Mouse (Mus musculus) neural tube, embryonic 12.5 days (tissue): Measurements from ENCODE around the gene Iqschfp. TPM values are rescaled to one million over a fixed set of nuclear protein-coding genes. Genes with fewer than 3 reads are reported as not detected.

Experiments
- ATAC-seq: fragments of 200-750 bp; cut with Nextera tagmentation; 2 replicates; pipeline ENCODE4 v1.8.0; 2017; ENCODE audit warnings: low read depth, mild to moderate bottlenecking, moderate TSS enrichment, moderate library complexity; ENCODE audit not compliant: low FRiP score
- H3K27ac ChIP-seq: fragments of 300-500 bp; sonication (generic); 2 replicates; pipeline ENCODE4 v1.5.1; 2016
- H3K27me3 ChIP-seq: fragments of 300-500 bp; sonication (generic); replicated peaks from 2 replicates; pipeline ENCODE4 v1.6.1; 2016; ENCODE audit warnings: mild to moderate bottlenecking
- H3K36me3 ChIP-seq: fragments of 300-500 bp; sonication (generic); 2 replicates; pipeline ENCODE4 v1.6.1; 2016; ENCODE audit warnings: mild to moderate bottlenecking
- H3K4me1 ChIP-seq: fragments of 300-500 bp; sonication (generic); 2 replicates; pipeline ENCODE4 v1.6.1; 2016
- H3K4me2 ChIP-seq: fragments of 300-500 bp; sonication (generic); replicated peaks from 2 replicates; pipeline ENCODE4 v1.6.1; 2016; ENCODE audit warnings: mild to moderate bottlenecking
- H3K4me3 ChIP-seq: fragments of 300-500 bp; sonication (generic); 2 replicates; pipeline ENCODE4 v1.5.1; 2016
- H3K9ac ChIP-seq: fragments of 300-500 bp; sonication (generic); 2 replicates; pipeline ENCODE4 v1.6.1; 2016; ENCODE audit warnings: mild to moderate bottlenecking
- H3K9me3 ChIP-seq: fragments of 300-500 bp; sonication (generic); 2 replicates; pipeline ENCODE4 v1.6.1; 2016; ENCODE audit warnings: mild to moderate bottlenecking
- WGBS: fragments of 180-500 bp; shearing (Covaris S2); methylation state at CpG from one replicate; pipeline ENCODE4 v1.1.7; 2016; 5-methylcytosine and 5-hydroxymethylcytosine counted together
- polyA plus RNA-seq: library from polyadenylated mRNA; unstranded; fragments of >200 nt; fragmentation: Nextera tagmentation; extraction: Ambion mirVana; gene quantifications from 2 replicates; pipeline ENCODE4 v1.2.1, GENCODE M21; 2016

Iqschfp gene
- polyA plus RNA-seq, 1 experiment from 2014 or later = 1.3 TPM

DNA sequence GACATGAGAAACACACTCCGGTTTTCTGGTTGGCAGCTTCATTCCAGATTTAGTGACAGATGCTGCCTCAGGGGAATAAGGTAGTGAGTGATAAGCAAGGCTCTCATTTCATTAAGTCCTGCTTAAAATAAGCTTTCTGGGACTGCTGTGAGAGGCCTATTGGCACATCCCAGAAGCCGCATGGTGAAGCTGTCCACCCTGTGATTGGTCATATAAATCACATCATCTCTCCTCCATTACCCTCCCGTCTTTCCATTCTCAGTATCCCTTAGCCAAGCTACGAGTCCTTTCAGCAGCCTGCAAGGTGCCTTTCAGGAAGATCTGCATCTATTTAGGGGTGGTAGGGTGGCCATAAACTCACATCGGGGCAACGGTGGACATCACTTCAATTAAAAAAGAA is 458.6 kb downstream of the Iqschfp start:
- no peak overlapping the region for H3K4me3 ChIP-seq
- no peak overlapping the region for H3K27ac ChIP-seq
- H3K9me3 ChIP-seq = no peaks in the 10 kb centered on the region
- no peaks in the 10 kb centered on the region for H3K27me3 ChIP-seq
- WGBS = 57% methylated on average over 6 of the region's 6 CpGs
- H3K4me1 ChIP-seq = no peaks in the 10 kb centered on the region
- H3K4me2 ChIP-seq = no peak overlapping the region
- H3K9ac ChIP-seq = no peak overlapping the region
- H3K36me3 ChIP-seq = no peaks in the 10 kb centered on the region
- no peak for ATAC-seq

GRCm38 (mm10) chr3:68351461-68351860 is 459.4 kb downstream of the Iqschfp start:
- H3K27ac ChIP-seq = no peak overlapping the region
- H3K9ac ChIP-seq = no peak overlapping the region
- H3K36me3 ChIP-seq = no peaks in the 10 kb centered on the region
- no peaks in the 10 kb centered on the region for H3K9me3 ChIP-seq
- no peaks in the 10 kb centered on the region for H3K4me1 ChIP-seq
- no peak overlapping the region for H3K4me2 ChIP-seq
- no peaks in the 10 kb centered on the region for H3K27me3 ChIP-seq
- no peak for ATAC-seq
- H3K4me3 ChIP-seq = no peak overlapping the region
- WGBS = 43% methylated on average over 3 of the region's 3 CpGs

DNA sequence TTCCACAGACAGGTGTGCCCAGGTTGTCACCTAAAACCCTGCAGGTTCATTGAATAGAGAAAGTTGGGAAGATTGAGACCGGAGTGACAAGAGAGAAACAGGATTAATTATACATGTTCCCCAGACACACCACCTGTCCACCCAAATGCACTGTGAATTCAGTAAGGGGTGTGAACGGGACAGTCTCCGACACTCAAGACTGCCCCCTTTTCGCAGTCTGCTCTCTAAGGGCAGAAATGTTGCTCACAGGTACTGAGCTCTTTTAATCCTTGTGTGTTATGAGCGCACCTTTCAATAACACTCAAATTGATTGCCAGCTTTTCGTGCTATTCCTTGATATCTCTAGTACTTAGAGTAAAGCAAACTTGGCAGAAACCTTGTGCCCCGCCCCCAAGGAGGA is 460.9 kb downstream of the Iqschfp start:
- Histone ChIP-seq H3K4me3 (no peak overlapping the region), H3K4me1 (no peaks in the 10 kb centered on the region), H3K4me2 (no peak overlapping the region), H3K9me3 (no peaks in the 10 kb centered on the region), H3K9ac (no peak overlapping the region), H3K36me3 (no peaks in the 10 kb centered on the region), H3K27ac (no peak overlapping the region), H3K27me3 (no peaks in the 10 kb centered on the region)
- WGBS = 90% methylated on average over 7 of the region's 7 CpGs
- ATAC-seq = no peak

GRCm38 (mm10) chr3:68353492-68353891 is 461.5 kb downstream of the Iqschfp start:
- Histone ChIP-seq H3K4me3 (no peak overlapping the region), H3K9ac (no peak overlapping the region), H3K27me3 (no peaks in the 10 kb centered on the region), H3K4me1 (no peaks in the 10 kb centered on the region), H3K27ac (no peak overlapping the region), H3K9me3 (no peaks in the 10 kb centered on the region), H3K4me2 (no peak overlapping the region), H3K36me3 (no peaks in the 10 kb centered on the region)
- ATAC-seq = no peak
- 76% methylated on average over 3 of the region's 3 CpGs for WGBS

DNA sequence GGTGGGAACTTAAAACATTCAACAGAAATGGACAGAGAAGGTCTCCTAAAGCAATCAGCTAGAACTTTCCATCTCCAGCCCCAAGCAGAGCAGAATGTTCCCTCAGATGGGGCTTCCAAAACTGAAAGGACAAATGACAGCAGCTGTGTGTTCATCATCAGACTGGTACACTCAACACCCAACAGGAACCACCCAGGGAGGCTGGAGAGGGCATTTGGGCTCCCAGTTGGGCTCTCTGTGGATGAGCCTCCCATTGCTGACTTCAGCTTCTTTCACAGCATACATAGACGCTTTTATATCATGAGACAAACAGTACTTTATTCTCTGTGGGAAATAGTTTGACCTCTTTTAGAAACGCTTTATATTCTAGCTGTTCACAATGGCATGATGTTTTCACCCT is 464.5 kb downstream of the Iqschfp start:
- no peaks in the 10 kb centered on the region for H3K27me3 ChIP-seq
- H3K36me3 ChIP-seq = no peaks in the 10 kb centered on the region
- H3K27ac ChIP-seq = no peak overlapping the region
- no peaks in the 10 kb centered on the region for H3K9me3 ChIP-seq
- no peaks in the 10 kb centered on the region for H3K4me1 ChIP-seq
- 90% methylated on average over 2 of the region's 2 CpGs for WGBS
- ATAC-seq = no peak
- no peak overlapping the region for H3K9ac ChIP-seq
- no peak overlapping the region for H3K4me2 ChIP-seq
- no peak overlapping the region for H3K4me3 ChIP-seq

DNA sequence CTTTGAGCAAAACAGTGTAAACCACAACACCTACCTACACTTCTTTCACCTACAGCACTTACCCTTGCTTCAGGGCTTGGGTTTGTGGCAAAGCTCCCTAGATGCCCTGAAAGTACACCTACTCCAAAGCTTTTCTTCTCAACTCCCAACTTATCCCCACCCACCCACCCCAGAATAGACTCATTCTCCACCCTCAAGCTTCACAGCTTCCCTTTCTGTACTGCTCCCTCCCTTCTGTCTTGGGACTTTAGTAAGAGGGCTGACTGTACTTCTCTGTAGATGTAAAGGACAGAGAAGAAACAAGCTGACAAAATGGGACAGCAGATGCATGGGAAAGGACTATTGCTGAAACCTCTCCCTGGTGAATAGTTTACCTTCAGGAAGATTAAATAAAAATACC is 476.0 kb downstream of the Iqschfp start:
- H3K4me3 ChIP-seq = no peak overlapping the region
- no peaks in the 10 kb centered on the region for H3K27me3 ChIP-seq
- no peak for ATAC-seq

GRCm38 (mm10) chr3:68372925-68373324 is 480.9 kb downstream of the Iqschfp start:
- Histone ChIP-seq H3K27me3 (no peaks in the 10 kb centered on the region), H3K9me3 (no peaks in the 10 kb centered on the region), H3K27ac (no peak overlapping the region), H3K9ac (no peak overlapping the region), H3K36me3 (no peaks in the 10 kb centered on the region), H3K4me3 (no peak overlapping the region), H3K4me2 (no peak overlapping the region), H3K4me1 (no peaks in the 10 kb centered on the region)
- WGBS = 67% methylated on average over 1 of the region's 1 CpGs
- no peak for ATAC-seq

More for the DNA sequence above, 476.0 kb downstream of the Iqschfp start:
- Histone ChIP-seq H3K27ac (no peak overlapping the region), H3K9ac (no peak overlapping the region), H3K4me2 (no peak overlapping the region), H3K4me1 (no peaks in the 10 kb centered on the region), H3K36me3 (no peaks in the 10 kb centered on the region), H3K9me3 (no peaks in the 10 kb centered on the region)

- Histone ChIP-seq H3K4me1 (no peaks in the 10 kb centered on the region), H3K4me3 (no peak overlapping the region), H3K9ac (no peak overlapping the region), H3K36me3 (no peaks in the 10 kb centered on the region), H3K27ac (no peak overlapping the region), H3K4me2 (no peak overlapping the region), H3K27me3 (no peaks in the 10 kb centered on the region), H3K9me3 (no peaks in the 10 kb centered on the region)
- WGBS = 58% methylated on average over 10 of the region's 10 CpGs
- no peak for ATAC-seq
These were observed 483.1 kb downstream of the Iqschfp start for GRCm38 (mm10) chr3:68375100-68375508.

- Histone ChIP-seq H3K4me2 (no peak overlapping the region), H3K4me3 (no peak overlapping the region), H3K9ac (no peak overlapping the region), H3K27ac (no peak overlapping the region), H3K4me1 (no peaks in the 10 kb centered on the region), H3K9me3 (no peaks in the 10 kb centered on the region), H3K27me3 (no peaks in the 10 kb centered on the region), H3K36me3 (no peaks in the 10 kb centered on the region)
- ATAC-seq = no peak
- WGBS = 82% methylated on average over 7 of the region's 7 CpGs
These were observed 485.6 kb downstream of the Iqschfp start for GRCm38 (mm10) chr3:68377452-68378198.

DNA sequence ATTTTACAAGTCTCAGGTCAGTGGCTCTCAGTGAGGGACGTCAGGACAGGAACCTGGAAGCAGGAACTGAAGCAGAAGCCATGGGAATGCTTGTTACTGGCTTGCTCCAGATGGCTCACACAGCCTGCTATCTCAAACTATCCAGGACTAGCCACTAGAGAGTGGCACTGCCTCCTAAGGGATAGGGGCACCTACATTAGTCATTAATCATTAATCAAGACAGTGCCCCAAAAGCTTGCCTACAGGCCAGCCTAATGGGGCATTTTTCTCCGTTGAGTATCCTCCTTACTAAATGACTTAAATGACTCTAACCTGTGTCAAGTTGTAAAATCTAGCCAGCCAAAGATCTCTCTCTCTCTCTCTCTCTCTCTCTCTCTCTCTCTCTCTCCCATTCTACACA is 486.8 kb downstream of the Iqschfp start:
- no peaks in the 10 kb centered on the region for H3K36me3 ChIP-seq
- H3K4me1 ChIP-seq = no peaks in the 10 kb centered on the region
- H3K4me2 ChIP-seq = no peak overlapping the region
- no peak overlapping the region for H3K9ac ChIP-seq
- H3K4me3 ChIP-seq = no peak overlapping the region
- H3K27ac ChIP-seq = no peak overlapping the region
- no peak for ATAC-seq
- 52% methylated on average over 2 of the region's 2 CpGs for WGBS
- no peaks in the 10 kb centered on the region for H3K27me3 ChIP-seq
- H3K9me3 ChIP-seq = no peaks in the 10 kb centered on the region

DNA sequence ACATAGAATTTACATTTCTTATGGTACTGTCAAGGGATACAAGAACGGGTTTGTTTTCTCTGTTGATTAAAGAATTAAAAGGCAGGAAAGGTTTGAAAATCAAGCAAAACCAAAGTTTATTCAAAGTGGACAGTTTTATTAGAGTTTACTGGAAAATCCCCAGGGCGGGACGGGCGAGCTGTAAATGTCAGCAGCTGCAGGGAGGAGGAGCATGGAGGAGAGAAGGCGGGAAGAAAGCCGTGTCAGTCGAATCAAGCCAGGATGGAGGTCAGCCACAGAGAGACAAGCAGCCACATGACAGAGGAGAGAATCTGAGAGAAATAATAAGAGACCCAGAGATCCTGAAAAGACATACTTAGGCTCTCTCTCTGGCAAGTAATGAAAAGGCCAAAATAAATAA is 487.2 kb downstream of the Iqschfp start:
- H3K9me3 ChIP-seq = no peaks in the 10 kb centered on the region
- no peak overlapping the region for H3K9ac ChIP-seq
- no peak overlapping the region for H3K27ac ChIP-seq
- 29% methylated on average over 7 of the region's 7 CpGs for WGBS
- no peak overlapping the region for H3K4me3 ChIP-seq
- H3K4me1 ChIP-seq = no peaks in the 10 kb centered on the region
- no peaks in the 10 kb centered on the region for H3K27me3 ChIP-seq
- H3K36me3 ChIP-seq = no peaks in the 10 kb centered on the region
- H3K4me2 ChIP-seq = no peak overlapping the region
- no peak for ATAC-seq

DNA sequence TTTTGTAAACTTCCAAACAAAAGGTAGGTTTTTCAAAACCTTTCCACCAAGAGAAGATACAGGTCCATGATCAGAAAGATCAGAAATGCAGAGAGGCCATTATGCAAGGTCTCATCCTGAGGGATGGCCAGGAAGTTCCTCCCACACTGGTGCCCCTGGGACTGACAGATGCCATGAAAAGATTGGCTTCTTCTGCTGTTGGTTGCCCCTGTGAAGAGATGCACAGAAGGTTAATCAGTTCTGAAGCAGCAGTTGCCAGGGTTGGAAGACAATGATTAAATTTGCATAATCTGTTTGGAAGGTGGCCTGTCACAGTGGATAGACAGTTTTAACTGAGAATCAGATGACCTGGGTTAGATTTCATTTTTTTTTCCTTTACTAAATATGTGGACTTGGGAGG is 491.6 kb downstream of the Iqschfp start:
- Histone ChIP-seq H3K9ac (no peak overlapping the region), H3K4me2 (no peak overlapping the region), H3K36me3 (no peaks in the 10 kb centered on the region), H3K4me3 (no peak overlapping the region), H3K27ac (no peak overlapping the region), H3K4me1 (no peaks in the 10 kb centered on the region), H3K9me3 (no peaks in the 10 kb centered on the region), H3K27me3 (no peaks in the 10 kb centered on the region)
- no peak for ATAC-seq

- no peak overlapping the region for H3K27ac ChIP-seq
- 78% methylated on average over 3 of the region's 3 CpGs for WGBS
- no peaks in the 10 kb centered on the region for H3K9me3 ChIP-seq
- H3K9ac ChIP-seq = no peak overlapping the region
- no peak for ATAC-seq
- no peaks in the 10 kb centered on the region for H3K36me3 ChIP-seq
- no peak overlapping the region for H3K4me2 ChIP-seq
- no peaks in the 10 kb centered on the region for H3K4me1 ChIP-seq
- H3K27me3 ChIP-seq = no peaks in the 10 kb centered on the region
- H3K4me3 ChIP-seq = no peak overlapping the region
These were observed 493.5 kb downstream of the Iqschfp start for GRCm38 (mm10) chr3:68385544-68385943.
